Mouse (Mus musculus) megakaryocyte, embryonic 14.5 days (primary cell): Measurements from ENCODE around the gene Mutyh. TPM values are rescaled to one million over a fixed set of nuclear protein-coding genes. Genes with fewer than 3 reads are reported as not detected.

Experiments used
- H3K27me3 ChIP-seq: replicated peaks from 2 replicates; pipeline ENCODE3; 2012; ENCODE audit warnings: inconsistent platforms
- H3K36me3 ChIP-seq: replicated peaks from 2 replicates; pipeline ENCODE3; 2012; ENCODE audit warnings: low read length, inconsistent platforms, mixed read lengths
- H3K4me1 ChIP-seq: 2 replicates; pipeline ENCODE4 v1.6.1; 2012; ENCODE audit warnings: inconsistent platforms
- H3K4me3 ChIP-seq: replicated peaks from 2 replicates; pipeline ENCODE3; 2012; ENCODE audit warnings: moderate library complexity, mild to moderate bottlenecking, inconsistent platforms
- H3K9me3 ChIP-seq: 2 replicates; pipeline ENCODE4 v1.6.1; 2012; ENCODE audit warnings: inconsistent platforms
- FLI1 ChIP-seq: IDR thresholded peaks from 2 replicates; pipeline ENCODE4 v1.6.1; 2012; ENCODE audit warnings: low read length, inconsistent platforms, mixed read lengths
- GATA1 ChIP-seq: IDR thresholded peaks from 3 replicates; pipeline ENCODE4 v1.6.1; 2012; ENCODE audit warnings: mixed read lengths, low read length, inconsistent platforms, borderline replicate concordance
- polyA plus RNA-seq: library from polyadenylated mRNA; stranded (reverse); fragments of >175 nt; gene quantifications from 2 replicates; pipeline ENCODE4 v1.2.3, GENCODE M21; 2012; ENCODE audit warnings: low replicate concordance; ENCODE audit not compliant: insufficient read depth

The Mutyh gene
- polyA plus RNA-seq: 1.6 and 4.5 TPM in 2 replicates

DNA sequence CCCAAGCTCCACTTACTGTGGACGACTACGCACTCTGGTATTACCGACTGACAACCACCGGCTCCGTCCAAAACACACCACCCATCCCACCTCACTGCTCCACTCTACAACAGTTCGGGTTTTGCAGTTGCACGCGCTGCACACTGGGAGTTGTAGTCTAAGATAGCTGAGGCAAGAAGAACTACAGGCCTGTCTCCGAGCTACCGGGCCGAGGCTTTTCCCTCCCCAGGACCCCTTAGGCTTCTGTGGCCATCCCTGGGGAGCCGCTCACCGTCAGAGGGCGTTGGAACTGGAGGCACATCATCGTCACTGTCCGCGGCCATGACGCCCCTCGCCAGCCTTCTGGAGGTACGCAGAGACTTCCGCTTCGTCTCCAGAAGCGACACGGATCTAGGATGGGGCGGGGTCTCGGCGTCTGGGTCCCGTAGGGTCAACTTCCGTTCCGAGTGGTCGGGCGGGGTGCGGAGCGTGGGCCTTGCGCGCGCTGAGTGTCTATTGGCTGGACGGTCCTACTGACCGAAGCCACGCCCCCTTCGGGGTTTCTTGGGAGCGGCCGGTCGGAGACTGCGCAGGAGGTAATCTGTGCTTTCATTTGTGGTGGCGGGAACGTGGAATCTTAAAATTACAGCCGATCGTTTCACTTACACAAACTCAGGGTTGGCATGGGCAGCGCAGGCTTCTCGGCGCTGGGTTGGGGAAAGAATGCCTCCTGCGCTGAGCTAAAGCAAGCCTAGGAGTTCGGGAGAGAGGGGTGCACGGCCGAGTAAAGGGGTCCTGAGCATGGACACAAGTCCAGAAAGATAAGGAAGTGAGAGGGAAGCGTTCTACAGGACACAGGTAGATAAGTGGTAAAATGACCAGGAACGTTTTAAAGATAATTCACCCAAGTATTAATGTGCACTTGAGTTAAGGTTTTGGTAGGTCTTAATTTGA, at the start of gene Mutyh, which contains the start of gene Toe1:
Gene Mutyh (plus strand): TSS at position 527 of the 933 bp plus-strand sequence.
Gene Toe1 (minus strand): TSS at position 444 of the 933 bp plus-strand sequence.
- Histone ChIP-seq H3K27me3 (no peaks in the 10 kb centered on the region), H3K4me3 (peak within 1 kb of the TSS; percentile 99), H3K4me1 (peaks cover 28% of the 10 kb centered on the region), H3K9me3 (no peaks in the 10 kb centered on the region), H3K36me3 (peaks cover 39% of the 10 kb centered on the region)
- TF ChIP-seq FLI1: 0 out of 2 replicates have a peak, but pooled peaks have one; percentile 28
- no peak for TF ChIP-seq GATA1

DNA sequence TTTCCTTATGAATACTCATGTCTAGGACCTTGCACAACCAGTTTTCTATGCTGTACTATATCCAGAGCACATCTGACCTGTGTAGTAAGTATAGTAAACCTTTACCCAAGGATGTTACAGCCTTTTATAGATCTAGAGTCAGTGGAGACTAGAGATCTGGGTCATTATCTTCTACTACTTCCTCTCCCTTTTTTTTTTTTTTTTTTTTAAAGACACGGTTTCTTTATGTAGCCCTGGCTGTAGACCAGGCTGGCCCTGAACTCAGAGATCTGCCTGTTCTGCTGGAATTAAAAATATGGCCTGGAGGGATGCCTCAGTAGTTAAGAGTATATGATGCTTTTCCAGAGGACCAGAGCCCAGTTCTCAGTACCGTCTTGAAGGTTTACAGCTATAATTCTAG, 45.6 kb upstream of the Mutyh start:
- no peaks in the 10 kb centered on the region for H3K9me3 ChIP-seq
- H3K4me3 ChIP-seq: no peak overlapping the region
- no peak for TF ChIP-seq FLI1
- TF ChIP-seq GATA1: no peak
- no peaks in the 10 kb centered on the region for H3K27me3 ChIP-seq
- H3K4me1 ChIP-seq: peaks cover 2% of the 10 kb centered on the region; the same call in 1 of the 2 replicates
- H3K36me3 ChIP-seq: no peaks in the 10 kb centered on the region

DNA sequence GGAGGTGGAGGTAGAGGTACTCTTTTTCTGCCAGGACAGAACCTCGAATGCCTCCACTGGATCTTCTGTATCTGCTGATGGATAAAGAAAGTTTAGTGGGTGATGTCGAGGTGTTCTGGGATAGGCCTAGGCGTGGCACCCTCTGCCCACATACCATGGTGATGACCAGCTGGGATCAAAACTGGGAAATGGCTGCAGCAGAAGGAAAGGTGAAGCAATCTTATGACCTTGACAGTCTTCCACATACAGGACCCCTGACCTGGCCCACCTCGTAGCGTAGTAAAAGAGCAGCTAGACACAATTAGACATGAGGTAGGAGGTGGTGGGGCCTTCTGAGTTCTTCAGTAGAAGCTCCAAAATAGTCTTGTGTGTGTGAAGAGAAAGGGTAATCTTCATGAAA, 43.5 kb upstream of the Mutyh start:
- no peaks in the 10 kb centered on the region for H3K36me3 ChIP-seq
- H3K9me3 ChIP-seq: no peaks in the 10 kb centered on the region
- H3K4me3 ChIP-seq: no peak overlapping the region
- no peak for TF ChIP-seq FLI1
- H3K4me1 ChIP-seq: peaks cover 6% of the 10 kb centered on the region
- no peaks in the 10 kb centered on the region for H3K27me3 ChIP-seq

DNA sequence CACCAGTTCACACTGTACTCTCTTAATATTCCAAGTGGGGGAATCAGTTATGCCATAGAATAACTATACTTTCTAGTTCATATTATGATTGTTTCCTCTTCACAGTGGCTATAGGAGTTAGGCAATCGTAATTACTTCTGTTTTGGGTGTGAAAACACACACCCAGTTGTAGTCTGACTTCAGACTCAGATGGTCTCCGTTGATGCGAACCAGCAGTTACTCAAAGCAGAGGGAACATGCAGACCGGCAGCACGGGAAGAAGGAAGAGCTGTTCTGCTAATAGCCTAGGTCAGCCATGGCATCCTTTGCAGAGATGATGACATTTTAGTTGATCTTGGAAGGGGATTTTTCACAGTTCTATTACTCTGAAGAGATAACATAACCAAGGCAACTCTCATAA, 39.0 kb upstream of the Mutyh start:
- Histone ChIP-seq H3K9me3 (no peaks in the 10 kb centered on the region), H3K36me3 (no peaks in the 10 kb centered on the region), H3K27me3 (no peaks in the 10 kb centered on the region), H3K4me3 (no peak overlapping the region), H3K4me1 (peaks cover 8% of the 10 kb centered on the region)
- TF ChIP-seq GATA1 (no peak), FLI1 (no peak)

DNA sequence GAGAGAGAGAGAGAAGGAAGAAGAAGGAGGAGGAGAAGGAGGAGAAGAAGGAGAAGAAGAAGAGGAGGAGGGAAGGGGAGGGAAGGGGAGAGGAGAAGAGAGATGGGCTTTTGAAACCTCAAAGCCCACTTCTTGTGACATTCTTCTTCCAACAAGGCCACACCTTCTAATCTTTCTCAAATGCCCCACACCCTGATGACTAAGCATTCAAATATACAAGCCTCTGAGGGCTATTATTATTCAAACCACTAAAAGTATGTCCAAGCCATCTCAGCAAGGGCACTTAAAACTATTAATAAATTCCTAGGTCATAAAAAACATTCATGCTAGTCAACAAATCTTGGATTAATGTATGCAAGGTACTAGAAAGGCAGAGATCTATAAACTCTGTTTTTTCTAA, 38.5 kb upstream of the Mutyh start:
- no peaks in the 10 kb centered on the region for H3K27me3 ChIP-seq
- TF ChIP-seq GATA1: no peak
- no peak for TF ChIP-seq FLI1
- H3K9me3 ChIP-seq: no peaks in the 10 kb centered on the region
- H3K4me1 ChIP-seq: peaks cover 8% of the 10 kb centered on the region
- no peaks in the 10 kb centered on the region for H3K36me3 ChIP-seq
- H3K4me3 ChIP-seq: no peak overlapping the region

DNA sequence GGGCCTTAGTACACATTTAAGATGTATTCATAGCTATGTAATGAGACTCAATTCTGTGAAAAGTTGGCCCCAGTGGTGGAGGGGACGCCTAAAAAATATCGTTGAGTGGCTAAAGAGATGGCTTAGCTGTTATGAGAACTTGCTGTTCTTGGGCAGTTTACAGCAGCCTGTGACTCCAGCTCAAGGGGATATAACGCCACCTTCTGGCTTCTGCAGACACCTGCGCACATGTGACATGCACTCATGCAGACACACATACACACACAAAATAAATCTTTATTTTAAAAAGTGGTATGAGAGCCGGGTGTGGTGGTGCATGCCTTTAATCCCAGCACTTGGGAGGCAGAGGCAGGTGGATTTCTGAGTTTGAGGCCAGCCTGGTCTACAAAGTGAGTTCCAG, 31.1 kb upstream of the Mutyh start:
- Histone ChIP-seq H3K27me3 (peaks cover 1% of the 10 kb centered on the region), H3K4me3 (no peak overlapping the region), H3K36me3 (no peaks in the 10 kb centered on the region), H3K9me3 (no peaks in the 10 kb centered on the region), H3K4me1 (no peaks in the 10 kb centered on the region)
- TF ChIP-seq FLI1 (no peak), GATA1 (no peak)

DNA sequence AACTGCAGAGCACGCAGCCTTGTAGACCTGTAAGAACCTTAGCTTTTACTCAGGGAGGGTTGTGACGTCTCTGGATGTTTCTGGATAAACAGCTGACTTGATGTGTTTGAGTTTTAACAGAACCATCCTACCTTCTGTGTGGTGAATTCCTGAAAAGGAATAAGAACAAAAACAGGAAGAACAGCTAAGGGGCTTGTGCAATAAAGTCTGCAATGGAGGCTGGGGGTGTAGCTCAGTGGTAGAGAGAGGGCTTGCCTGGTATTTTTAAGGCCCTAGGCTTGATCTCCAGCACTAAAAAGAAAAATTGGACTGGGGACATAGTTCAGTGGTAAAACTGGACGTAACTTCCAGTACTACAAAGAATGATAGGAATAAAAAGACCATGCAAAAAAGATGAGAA, 30.4 kb upstream of the Mutyh start:
- Histone ChIP-seq H3K4me1 (no peaks in the 10 kb centered on the region), H3K36me3 (no peaks in the 10 kb centered on the region), H3K9me3 (no peaks in the 10 kb centered on the region), H3K27me3 (peaks cover 2% of the 10 kb centered on the region), H3K4me3 (no peak overlapping the region)
- no peak for TF ChIP-seq GATA1
- no peak for TF ChIP-seq FLI1

DNA sequence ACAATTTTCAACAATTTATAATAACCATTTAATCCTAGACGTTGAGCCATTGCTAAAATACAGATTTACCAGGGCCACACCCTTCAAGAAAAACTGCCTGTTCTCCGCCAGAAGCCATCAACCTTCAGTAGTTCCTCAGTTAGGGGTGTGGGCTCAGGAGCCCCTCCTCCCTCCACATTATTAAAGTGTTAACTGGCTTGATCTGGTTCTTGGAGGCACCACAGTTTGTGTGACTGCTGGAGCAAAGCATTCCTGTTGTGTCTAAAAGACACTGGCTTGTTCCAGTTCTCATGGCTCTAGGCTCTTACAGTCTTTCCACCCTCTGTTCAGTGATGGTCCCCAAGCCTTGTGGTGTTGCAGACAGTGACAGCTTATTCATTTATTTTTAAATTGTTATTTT, 27.0 kb upstream of the Mutyh start:
- H3K9me3 ChIP-seq: no peaks in the 10 kb centered on the region
- no peaks in the 10 kb centered on the region for H3K4me1 ChIP-seq
- TF ChIP-seq GATA1 (no peak), FLI1 (no peak)
- no peaks in the 10 kb centered on the region for H3K36me3 ChIP-seq
- H3K27me3 ChIP-seq: peaks cover 2% of the 10 kb centered on the region
- no peak overlapping the region for H3K4me3 ChIP-seq

DNA sequence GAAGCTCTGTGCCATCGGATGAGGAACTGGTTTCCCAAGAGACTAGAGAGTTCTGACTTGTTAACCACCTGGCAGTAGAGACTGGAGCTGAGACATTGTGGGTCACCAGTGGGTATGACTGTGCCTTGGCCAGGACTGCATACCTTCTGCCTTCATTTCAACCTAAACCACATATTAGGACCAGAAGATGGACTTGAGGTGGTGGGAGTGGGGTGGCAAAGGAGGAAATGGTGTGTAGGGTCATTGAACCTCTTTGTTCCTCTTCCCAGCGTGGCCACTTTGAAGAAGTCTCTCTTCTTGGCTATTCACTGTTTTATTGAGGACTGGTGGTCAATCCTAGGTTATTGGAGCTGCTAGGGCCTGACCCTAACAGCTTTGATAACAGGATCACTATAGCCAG, 26.2 kb upstream of the Mutyh start:
- TF ChIP-seq GATA1: no peak
- no peak for TF ChIP-seq FLI1
- no peaks in the 10 kb centered on the region; the same call in 1 of the 2 replicates for H3K9me3 ChIP-seq
- peaks cover 2% of the 10 kb centered on the region for H3K27me3 ChIP-seq
- no peaks in the 10 kb centered on the region for H3K4me1 ChIP-seq
- H3K4me3 ChIP-seq: peak overlapping the region; percentile 47
- no peaks in the 10 kb centered on the region for H3K36me3 ChIP-seq

DNA sequence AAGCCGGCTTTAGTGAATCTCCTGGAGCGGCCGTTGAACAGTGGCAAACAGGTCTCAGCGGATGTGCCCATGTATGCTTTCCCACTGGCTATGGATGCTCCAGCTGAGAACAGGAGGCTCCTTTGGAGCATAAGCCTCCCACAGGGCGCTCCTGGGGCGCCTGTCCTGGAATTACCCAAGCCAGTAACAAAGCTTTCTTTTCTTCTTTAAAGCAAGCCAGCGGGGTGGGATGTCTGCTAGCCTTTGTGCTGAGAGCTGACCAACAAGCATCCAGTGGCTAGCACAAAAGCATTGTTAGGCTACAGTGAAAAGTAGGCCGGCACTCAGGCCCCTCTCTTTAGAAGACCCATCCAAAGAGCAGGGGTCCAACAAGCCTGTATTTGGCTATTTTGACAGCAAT, 25.4 kb upstream of the Mutyh start:
- H3K27me3 ChIP-seq: peaks cover 2% of the 10 kb centered on the region
- TF ChIP-seq FLI1 (no peak), GATA1 (no peak)

More for the DNA sequence above, 25.4 kb upstream of the Mutyh start:
- Histone ChIP-seq H3K36me3 (no peaks in the 10 kb centered on the region), H3K9me3 (no peaks in the 10 kb centered on the region; the same call in 1 of the 2 replicates), H3K4me3 (no peak overlapping the region), H3K4me1 (no peaks in the 10 kb centered on the region)
